Comparison of ENCODE assay signal across 22 mouse cellular contexts in the genomic region with DNA sequence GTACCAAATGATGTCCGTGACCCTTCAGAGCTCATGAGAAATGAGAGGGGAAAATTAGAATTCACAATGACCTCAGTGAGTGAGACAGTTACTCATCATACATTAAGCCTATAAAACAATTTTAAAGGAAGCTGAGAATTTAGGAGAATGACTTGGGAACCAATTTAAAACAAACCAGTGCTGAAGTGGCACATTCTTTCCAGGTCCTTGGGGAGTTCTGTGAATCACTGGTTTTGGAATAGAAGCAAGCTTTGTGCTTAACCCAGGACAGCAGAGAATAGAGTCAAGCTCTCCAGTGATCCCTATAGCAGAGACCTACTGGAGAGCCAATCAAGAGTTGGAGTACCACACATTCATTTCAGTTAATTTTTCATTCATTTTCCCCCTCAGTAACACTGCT. TPM values are rescaled to one million over a fixed set of nuclear protein-coding genes. Genes with fewer than 3 reads are reported as not detected.
DNase-seq lines count a peak whose midpoint lies in the region; ATAC-seq and TF ChIP-seq lines count a peak whose summit lies in the region.
"Had no signal": no experiment of that assay in that cellular context is flagged by ENCODE, and none has a peak within 500 bp of the region (broad histone marks: within the 10 kb centered on the region; RNA-seq: fewer than 3 reads in every experiment).

No protein-coding gene starts in this region.

- H3K36me3 ChIP-seq in embryonic facial prominence, embryonic 13.5 days: no peaks in the 10 kb centered on the region
- H3K36me3 ChIP-seq in embryonic facial prominence, embryonic 10.5 days (replicated peaks): no peaks in the 10 kb centered on the region
- no peaks in the 10 kb centered on the region for H3K36me3 ChIP-seq in kidney, adult 2 months (ENCODE audit: control insufficient read depth, insufficient read depth, low read length)
- no peaks in the 10 kb centered on the region for H3K36me3 ChIP-seq in lung, postnatal 0 days (ENCODE audit: insufficient read depth, low read length)
- H3K36me3 ChIP-seq in stomach, embryonic 16.5 days (ENCODE audit: control insufficient read depth, insufficient read depth, low read length): no peaks in the 10 kb centered on the region
- H3K36me3 ChIP-seq: forebrain, embryonic 15.5 days; G1E; midbrain, embryonic 12.5 days had no signal

- H3K4me3 ChIP-seq in embryonic facial prominence, embryonic 13.5 days: no peak overlapping the region
- H3K4me3 ChIP-seq in embryonic facial prominence, embryonic 10.5 days: no peak overlapping the region
- no peak overlapping the region for H3K4me3 ChIP-seq in kidney, adult 2 months (ENCODE audit: insufficient read depth, low read depth, low read length)
- H3K4me3 ChIP-seq in lung, postnatal 0 days (ENCODE audit: low read depth, low read length): no peak overlapping the region
- H3K4me3 ChIP-seq in stomach, embryonic 16.5 days (replicated peaks; ENCODE audit: low read length): no peak overlapping the region
- H3K4me3 ChIP-seq: forebrain, embryonic 15.5 days; heart, embryonic 13.5 days; midbrain, embryonic 12.5 days had no signal

- H3K9ac ChIP-seq in embryonic facial prominence, embryonic 13.5 days: no peak overlapping the region
- H3K9ac ChIP-seq in lung, postnatal 0 days (replicated peaks; ENCODE audit: low read depth): no peak overlapping the region
- H3K9ac ChIP-seq in stomach, embryonic 16.5 days (ENCODE audit: low read length): no peak overlapping the region
- H3K9ac ChIP-seq: forebrain, embryonic 15.5 days; heart, embryonic 13.5 days; midbrain, embryonic 12.5 days had no signal

- peaks cover 10% of the 10 kb centered on the region for H3K4me1 ChIP-seq in embryonic facial prominence, embryonic 13.5 days
- peaks cover 12% of the 10 kb centered on the region for H3K4me1 ChIP-seq in embryonic facial prominence, embryonic 10.5 days
- peaks cover 27% of the 10 kb centered on the region for H3K4me1 ChIP-seq in kidney, adult 2 months (ENCODE audit: control insufficient read depth, insufficient read depth, low read length)
- peaks cover 42% of the 10 kb centered on the region for H3K4me1 ChIP-seq in lung, postnatal 0 days (ENCODE audit: insufficient read depth, low read depth, low read length)
- peaks cover 17% of the 10 kb centered on the region; the same call in 1 of the 2 replicates for H3K4me1 ChIP-seq in stomach, embryonic 16.5 days (ENCODE audit: control insufficient read depth, insufficient read depth, low read length)
- H3K4me1 ChIP-seq: forebrain, embryonic 15.5 days; midbrain, embryonic 12.5 days had no signal

- no peak for ATAC-seq in embryonic facial prominence, embryonic 13.5 days (ENCODE audit: insufficient number of reproducible peaks, insufficient read depth, low FRiP score, low TSS enrichment, low read depth)
- ATAC-seq in lung, postnatal 0 days: no peak
- no peak for ATAC-seq in stomach, embryonic 16.5 days (ENCODE audit: insufficient read depth, low FRiP score)
- ATAC-seq: forebrain, embryonic 15.5 days; hindbrain, postnatal 0 days had no signal

- no peak for TF ChIP-seq POLR2A in kidney, adult 2 months (IDR thresholded peaks at IDR 0.05; ENCODE audit: low read depth, low read length)

- 0 out of 2 replicates have a peak, but pooled peaks have one; percentile 2 for TF ChIP-seq EP300 in lung, postnatal 0 days (IDR thresholded peaks at IDR 0.05)

- no peaks in the 10 kb centered on the region for H3K27me3 ChIP-seq in embryonic facial prominence, embryonic 13.5 days
- H3K27me3 ChIP-seq in embryonic facial prominence, embryonic 10.5 days (replicated peaks; ENCODE audit: low read depth, poor library complexity, severe bottlenecking): no peaks in the 10 kb centered on the region
- no peaks in the 10 kb centered on the region for H3K27me3 ChIP-seq in kidney, adult 2 months (replicated peaks; ENCODE audit: control insufficient read depth, insufficient read depth, low read length)
- no peaks in the 10 kb centered on the region for H3K27me3 ChIP-seq in lung, postnatal 0 days (replicated peaks; ENCODE audit: insufficient read depth, low read length)
- H3K27me3 ChIP-seq in stomach, embryonic 16.5 days (ENCODE audit: control insufficient read depth, insufficient read depth, low read length): no peaks in the 10 kb centered on the region
- H3K27me3 ChIP-seq: forebrain, embryonic 15.5 days; heart, embryonic 13.5 days; midbrain, embryonic 12.5 days had no signal

- H3K4me2 ChIP-seq in embryonic facial prominence, embryonic 13.5 days: no peak overlapping the region
- no peak overlapping the region for H3K4me2 ChIP-seq in lung, postnatal 0 days (replicated peaks; ENCODE audit: low read depth, low read length)
- H3K4me2 ChIP-seq in stomach, embryonic 16.5 days (ENCODE audit: low read depth, low read length): no peak overlapping the region
- H3K4me2 ChIP-seq: forebrain, embryonic 15.5 days; heart, embryonic 13.5 days; liver, embryonic 11.5 days; midbrain, embryonic 12.5 days had no signal

- TF ChIP-seq CTCF in kidney, adult 2 months (conservative IDR thresholded peaks at IDR 0.05; ENCODE audit: insufficient read depth, insufficient read length, low read depth, low read length): no peak
- TF ChIP-seq CTCF in lung, postnatal 0 days (IDR thresholded peaks at IDR 0.05): no peak

- DNase-seq in embryonic facial prominence, embryonic 10.5 days (ENCODE audit: low spot score): no peak
- DNase-seq in kidney, adult 2 months: peak; percentile 36
- no peak for DNase-seq in kidney, postnatal 36 days
- DNase-seq in lung, postnatal 0 days (ENCODE audit: low spot score): peak; percentile 44
- no peak for DNase-seq in lung, postnatal 25 days (ENCODE audit: low spot score)
- no peak for DNase-seq in left cerebral cortex, postnatal 14 days (ENCODE audit: low spot score in 2 of 2)
- DNase-seq: cerebellum, adult 9-10 months; heart, postnatal 4 days; kidney, postnatal 25 days; lung, adult 2 months; spleen, adult 18-20 months; thymus, adult 18-20 months had no signal

- intact Hi-C loops in left cerebral cortex, postnatal 14 days (cut with DNase I): no loop called here

- H3K9me3 ChIP-seq in embryonic facial prominence, embryonic 13.5 days: no peaks in the 10 kb centered on the region
- H3K9me3 ChIP-seq in embryonic facial prominence, embryonic 10.5 days: no peaks in the 10 kb centered on the region
- no peaks in the 10 kb centered on the region for H3K9me3 ChIP-seq in lung, postnatal 0 days (ENCODE audit: low read length)
- H3K9me3 ChIP-seq in stomach, embryonic 16.5 days (replicated peaks; ENCODE audit: control insufficient read depth, low read length): no peaks in the 10 kb centered on the region
- H3K9me3 ChIP-seq: forebrain, embryonic 15.5 days; heart, embryonic 13.5 days; midbrain, embryonic 12.5 days had no signal

- H3K27ac ChIP-seq in embryonic facial prominence, embryonic 13.5 days: peak overlapping the region; percentile 41; the same call in 1 of the 2 replicates
- H3K27ac ChIP-seq in embryonic facial prominence, embryonic 10.5 days (replicated peaks): no peak overlapping the region
- peak overlapping the region; percentile 27; the same call in 1 of the 2 replicates for H3K27ac ChIP-seq in kidney, adult 2 months (ENCODE audit: insufficient read depth, low read depth, low read length)
- H3K27ac ChIP-seq in lung, postnatal 0 days (ENCODE audit: low read length): peak overlapping the region; percentile 84
- H3K27ac ChIP-seq in stomach, embryonic 16.5 days (ENCODE audit: low read length): 0 out of 2 replicates have a peak overlapping the region, but pooled peaks have one; percentile 15
- H3K27ac ChIP-seq: forebrain, embryonic 15.5 days; heart, embryonic 13.5 days; midbrain, embryonic 12.5 days had no signal

- WGBS in embryonic facial prominence, embryonic 13.5 days: 82% methylated on average over 1 of the region's 1 CpGs
- 73% methylated on average over 1 of the region's 1 CpGs for WGBS in embryonic facial prominence, embryonic 10.5 days
- 70% methylated on average over 1 of the region's 1 CpGs for WGBS in kidney, adult 2 months
- 54% methylated on average over 1 of the region's 1 CpGs for WGBS in lung, postnatal 0 days
- 76% methylated on average over 1 of the region's 1 CpGs for WGBS in stomach, embryonic 16.5 days

RNA-seq across cellular contexts. Expression of gene Stard13, which starts 59.9 kb away (rescaled TPM):
- polyA plus RNA-seq in embryonic facial prominence, embryonic 13.5 days (2015; fragmentation: Nextera tagmentation; extraction: Ambion mirVana): 6.4 and 8.8 TPM in 2 replicates
- 4.2 and 4.6 TPM in 2 replicates for polyA plus RNA-seq in embryonic facial prominence, embryonic 10.5 days (2016; fragmentation: Nextera tagmentation; extraction: Ambion mirVana)
- 7.3 and 9.9 TPM in 2 replicates for polyA plus RNA-seq in kidney, adult 2 months (2012; rRNA removed)
- 19.1 and 20.8 TPM in 2 replicates for polyA plus RNA-seq in lung, postnatal 0 days (2015; fragmentation: Nextera tagmentation; extraction: Ambion mirVana)
- 17.3 and 19.1 TPM in 2 replicates for polyA plus RNA-seq in stomach, embryonic 16.5 days (2015; fragmentation: Nextera tagmentation; extraction: Ambion mirVana)
- total RNA-seq in left cerebral cortex, postnatal 14 days (2021): 10 to 100 TPM; 10.7 to 11.7 TPM
- total RNA-seq: megakaryocyte progenitor cell, adult 5-6 weeks; monocyte, adult 5-6 weeks had no signal
- polyA plus RNA-seq: G1E had no signal

Comparison
In these comparisons a context has a peak if more than half of its experiments do, and no peak if none do; other contexts are left out.
1. DNase-seq: peak in kidney, adult 2 months (single experiment) and lung, postnatal 0 days (single experiment); none in embryonic facial prominence, embryonic 10.5 days (single experiment), kidney, postnatal 36 days (0 of 2), lung, postnatal 25 days (single experiment) and left cerebral cortex, postnatal 14 days (0 of 2).